Mouse (Mus musculus): ENCODE measurements around the gene Msh3. TPM values are rescaled to one million over a fixed set of nuclear protein-coding genes. Genes with fewer than 3 reads are reported as not detected.

Gene Msh3
- total RNA-seq, 2 experiments from 2014 or later, result 11.6 to 12.0 TPM

DNA sequence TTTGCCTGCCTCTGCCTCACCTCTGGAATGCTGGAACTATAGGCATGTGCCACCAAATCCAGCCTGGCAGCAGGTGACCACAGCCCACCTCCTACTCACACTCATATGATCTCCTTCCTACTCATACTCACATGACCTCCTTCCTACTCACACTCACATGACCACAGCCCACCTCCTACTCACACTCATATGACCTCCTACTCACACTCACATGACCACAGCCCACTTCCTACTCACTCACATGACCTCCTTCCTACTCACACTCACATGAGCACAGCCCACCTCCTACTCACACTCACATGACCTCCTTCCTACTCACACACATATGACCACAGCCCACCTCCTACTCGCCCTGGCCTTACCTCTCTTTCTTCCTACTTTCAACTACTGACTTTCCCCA is 17.9 kb downstream of the Msh3 start:
- intact Hi-C loops (cut with DNase I), result loop anchor here (5.0 kb wide), 1 partner anchor 430 kb away; no protein-coding TSS in a partner anchor
- DNase-seq, result no peak

DNA sequence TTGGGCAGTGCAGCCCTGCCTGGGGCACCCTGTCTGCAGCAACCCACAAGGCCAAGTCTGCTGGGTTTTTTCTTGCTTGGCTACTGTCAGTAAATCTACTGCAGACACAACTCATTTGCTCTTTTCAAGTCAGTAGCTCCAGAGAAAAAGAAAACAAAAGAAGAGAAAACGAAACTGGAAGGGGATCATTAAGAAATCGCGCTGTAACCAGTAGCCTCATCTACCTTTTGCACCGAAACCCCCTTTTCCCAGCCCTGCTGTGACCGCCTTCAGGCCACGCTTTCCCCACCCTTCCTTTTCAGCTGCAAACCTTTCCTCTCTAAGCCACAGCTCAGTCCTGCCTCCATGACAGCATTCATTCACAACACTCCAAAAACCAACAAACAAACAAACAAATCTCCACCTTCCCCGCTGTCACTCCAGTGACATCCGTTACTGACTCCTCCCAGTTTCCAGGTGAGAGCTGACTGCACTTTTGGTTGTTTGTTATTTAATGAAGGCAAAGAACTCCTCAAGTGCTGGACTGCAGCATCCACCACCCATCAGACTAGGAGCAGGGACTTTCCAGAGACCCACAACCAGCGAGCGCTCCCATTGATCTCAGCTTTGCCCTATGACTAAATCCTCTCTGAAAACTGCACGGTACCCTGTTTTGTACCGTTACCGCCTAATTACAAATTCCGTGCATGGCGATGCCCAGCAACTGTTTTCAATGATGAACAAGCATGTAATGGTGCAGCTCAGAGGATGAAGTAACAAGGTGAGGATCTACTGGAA is 22.5 kb downstream of the Msh3 start:
- intact Hi-C loops (cut with DNase I), result no loop called here
- DNase-seq, result no peak

DNA sequence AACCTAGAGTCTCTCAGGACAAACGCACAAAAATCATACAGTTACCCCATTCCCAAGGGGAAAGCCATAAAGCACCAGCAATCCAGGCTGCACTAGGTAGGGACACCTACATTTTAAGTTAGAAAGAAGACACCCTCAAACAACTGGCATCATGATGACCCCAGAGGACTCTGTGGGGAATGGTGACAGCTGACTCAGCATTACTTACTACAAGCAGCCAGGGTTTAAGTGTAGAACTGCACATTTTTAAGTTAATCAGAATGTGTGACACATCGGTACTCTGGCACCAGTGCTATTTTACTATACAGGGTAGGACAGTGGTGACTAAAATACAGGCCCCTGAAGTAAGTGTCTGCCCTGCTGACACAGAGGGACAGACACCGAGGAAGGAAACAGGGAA is 24.2 kb downstream of the Msh3 start:
- DNase-seq, result no peak

GRCm38 (mm10) chr13:92328000-92328399 is 26.8 kb downstream of the Msh3 start:
- no peak for DNase-seq
- intact Hi-C loops (cut with DNase I), result no loop called here

More for the DNA sequence above, 24.2 kb downstream of the Msh3 start:
- intact Hi-C loops (cut with DNase I), result no loop called here

DNA sequence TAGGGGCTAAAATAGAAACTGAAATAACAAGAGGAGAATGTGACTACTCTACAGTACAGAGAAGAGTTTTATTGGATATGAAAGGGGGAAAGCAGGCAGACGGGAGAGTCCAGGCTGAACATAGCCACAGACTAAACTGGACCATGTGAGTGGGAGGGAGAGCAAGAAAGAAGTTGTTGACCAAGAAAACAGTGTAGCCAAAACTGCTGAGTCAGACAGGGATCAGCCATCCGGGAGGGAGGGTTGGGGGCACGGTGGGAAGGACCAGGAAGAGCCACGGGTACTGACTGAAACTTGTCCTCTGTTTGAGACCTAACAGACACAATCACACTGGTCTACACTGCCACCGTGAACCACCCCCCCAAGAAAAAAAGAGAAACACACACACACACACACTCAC is 28.8 kb downstream of the Msh3 start:
- intact Hi-C loops (cut with DNase I), result no loop called here
- no peak for DNase-seq

DNA sequence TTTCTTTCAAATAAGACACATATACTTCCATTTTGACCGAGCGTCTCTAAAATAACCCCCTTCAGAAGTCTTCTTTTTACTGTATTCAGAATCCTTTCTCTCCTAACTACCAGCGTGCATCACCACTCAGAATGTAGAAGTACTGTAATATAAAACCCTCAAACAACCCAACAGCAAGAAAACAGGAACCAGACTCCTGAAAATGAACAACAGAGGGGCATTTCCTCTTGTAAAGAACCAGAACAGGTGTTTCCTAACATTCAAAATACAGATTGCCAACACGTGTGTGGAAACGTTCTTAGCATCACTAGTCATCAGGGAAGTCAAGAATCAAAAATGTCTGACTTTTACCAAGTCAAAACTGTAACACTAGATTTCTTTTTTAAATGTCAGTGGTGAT is 34.0 kb downstream of the Msh3 start:
- intact Hi-C loops (cut with DNase I), result no loop called here
- DNase-seq, result no peak

DNA sequence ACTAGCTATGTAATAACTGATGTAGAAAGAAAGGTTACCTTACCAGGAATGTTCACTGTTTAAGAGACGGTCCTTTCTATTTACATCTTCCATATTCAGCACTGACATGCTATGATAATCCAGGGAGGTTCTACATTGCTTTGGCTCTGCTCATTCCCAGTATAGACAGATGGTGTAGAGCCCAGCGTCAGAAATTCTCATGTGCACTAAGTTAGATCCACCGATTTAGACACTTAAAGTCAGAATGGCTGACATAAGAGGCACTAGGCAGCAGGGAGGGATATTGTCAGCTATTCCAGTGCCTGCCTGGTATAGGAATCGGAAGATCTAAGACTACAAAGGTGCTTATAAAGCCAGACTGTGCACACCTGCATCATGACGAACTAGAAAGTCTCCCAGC is 40.2 kb downstream of the Msh3 start:
- no peak for DNase-seq
- intact Hi-C loops (cut with DNase I), result no loop called here

- DNase-seq, result no peak
- intact Hi-C loops (cut with DNase I), result no loop called here
Observed at GRCm38 (mm10) chr13:92305680-92306079, 49.1 kb downstream of the Msh3 start, which contains the start of gene Gm20379. Gene Gm20379, plus strand, starts transcription at chr13:92305980.

- intact Hi-C loops (cut with DNase I), result no loop called here
- DNase-seq, result no peak
Observed at GRCm38 (mm10) chr13:92304291-92304690, 50.5 kb downstream of the Msh3 start.

DNA sequence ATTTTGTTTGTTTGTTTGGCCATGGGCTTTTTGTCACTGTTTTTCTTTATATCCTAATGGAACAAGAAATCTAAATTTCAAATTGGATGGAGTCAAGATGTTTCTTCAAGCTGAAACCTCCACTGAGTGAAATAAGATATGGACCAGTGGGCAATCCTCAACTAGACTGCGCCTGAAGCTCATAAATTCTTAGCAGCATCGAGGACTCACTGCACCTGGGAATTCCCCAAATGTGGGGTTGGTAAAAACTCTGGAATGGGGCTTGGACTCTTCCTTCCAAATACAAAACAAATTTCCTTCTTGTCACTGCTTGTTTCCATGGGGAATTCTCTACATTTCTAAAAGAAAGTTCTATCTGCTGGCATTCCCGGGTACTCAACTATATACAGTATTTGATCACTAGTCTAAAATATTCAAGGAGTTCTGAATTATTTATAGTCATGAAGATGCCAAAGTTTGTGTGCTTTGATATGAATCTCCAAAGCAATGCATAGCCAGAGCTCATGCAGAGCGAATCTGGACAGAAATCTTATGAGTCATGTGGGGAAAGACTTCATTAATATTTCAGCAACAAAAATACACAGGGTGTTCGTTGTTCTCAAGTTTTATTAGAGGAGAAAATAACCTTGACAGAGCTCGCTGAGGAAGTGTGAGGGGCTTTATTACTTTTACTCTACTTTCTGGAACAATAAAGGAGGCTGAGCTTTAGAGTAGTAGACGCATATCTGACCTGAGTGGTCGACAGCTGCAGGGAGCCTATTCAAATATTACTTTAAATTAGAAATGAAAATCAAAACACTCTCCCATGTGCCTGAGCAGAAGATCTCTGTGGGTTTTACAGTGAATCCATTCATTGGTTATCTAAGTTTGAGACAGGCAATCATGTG is 51.5 kb downstream of the Msh3 start:
- no peak for DNase-seq
- intact Hi-C loops (cut with DNase I), result no loop called here

GRCm38 (mm10) chr13:92302466-92302865 is 52.3 kb downstream of the Msh3 start:
- no peak for DNase-seq
- intact Hi-C loops (cut with DNase I), result no loop called here

DNA sequence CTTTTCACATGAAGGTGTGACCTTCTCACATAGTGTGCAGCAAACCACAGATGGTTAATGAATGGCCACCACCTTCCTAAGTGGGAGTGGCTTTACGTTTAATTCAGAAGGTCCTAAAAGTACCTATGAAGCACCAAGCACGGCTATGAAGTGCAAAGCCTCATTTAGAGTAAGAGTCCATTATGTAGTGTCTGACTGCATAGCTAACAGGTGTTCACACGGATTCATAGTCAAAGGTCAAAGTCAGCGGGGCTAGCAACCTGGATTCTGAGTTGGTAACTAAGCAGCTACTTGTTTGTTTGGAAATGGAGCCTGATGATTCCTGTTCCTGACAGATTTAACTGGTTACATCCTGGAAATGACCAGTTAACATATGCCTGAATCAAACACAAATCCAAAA is 53.0 kb downstream of the Msh3 start:
- no peak for DNase-seq
- intact Hi-C loops (cut with DNase I), result no loop called here

DNA sequence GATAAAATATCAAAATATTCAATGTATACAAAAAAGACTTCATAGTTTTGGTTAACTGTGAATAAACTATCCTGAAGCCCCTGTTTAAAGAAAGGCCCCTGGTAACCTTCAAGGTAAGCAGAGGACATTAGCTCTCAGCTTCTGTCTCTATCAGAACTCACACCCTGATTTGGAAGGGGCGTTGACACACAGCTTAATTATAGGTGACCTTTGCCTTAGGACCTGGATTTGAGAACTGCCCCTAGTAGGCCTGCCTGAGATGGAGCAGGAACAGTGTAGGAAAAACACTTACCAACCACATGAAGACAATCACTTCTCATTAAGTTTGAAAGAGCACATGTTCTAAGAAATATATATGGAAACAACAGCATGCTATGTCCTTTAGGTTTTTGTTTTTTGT is 55.3 kb downstream of the Msh3 start:
- intact Hi-C loops (cut with DNase I), result no loop called here
- DNase-seq, result no peak

GRCm38 (mm10) chr13:92297021-92297420 is 57.8 kb downstream of the Msh3 start:
- DNase-seq, result no peak
- intact Hi-C loops (cut with DNase I), result no loop called here

GRCm38 (mm10) chr13:92296490-92296889 is 58.3 kb downstream of the Msh3 start:
- intact Hi-C loops (cut with DNase I), result no loop called here
- DNase-seq, result no peak

- no peak for DNase-seq
- intact Hi-C loops (cut with DNase I), result no loop called here
Observed at GRCm38 (mm10) chr13:92293883-92294282, 60.9 kb downstream of the Msh3 start.

GRCm38 (mm10) chr13:92291605-92292004 is 63.2 kb downstream of the Msh3 start:
- intact Hi-C loops (cut with DNase I), result no loop called here
- no peak for DNase-seq

DNA sequence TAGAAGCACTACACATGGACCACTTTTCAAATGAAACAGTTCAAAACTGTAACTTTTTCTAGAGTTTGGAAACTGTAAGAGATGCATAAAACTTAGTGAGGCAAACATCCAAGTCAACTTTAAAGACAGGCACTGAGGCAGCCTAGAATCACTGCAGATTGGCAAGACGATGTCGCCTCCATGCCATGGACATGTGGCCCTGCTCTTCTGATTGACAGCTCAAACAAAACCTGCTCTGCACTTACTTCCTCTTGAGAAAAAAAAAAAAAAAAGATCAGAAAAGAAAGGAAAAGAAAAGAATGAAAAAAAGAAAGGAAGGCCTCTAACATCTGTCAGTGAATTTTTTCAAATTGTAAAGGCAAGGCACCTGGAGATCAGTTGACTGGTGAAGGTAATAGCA is 77.8 kb downstream of the Msh3 start:
- intact Hi-C loops (cut with DNase I), result no loop called here
- no peak for DNase-seq

DNA sequence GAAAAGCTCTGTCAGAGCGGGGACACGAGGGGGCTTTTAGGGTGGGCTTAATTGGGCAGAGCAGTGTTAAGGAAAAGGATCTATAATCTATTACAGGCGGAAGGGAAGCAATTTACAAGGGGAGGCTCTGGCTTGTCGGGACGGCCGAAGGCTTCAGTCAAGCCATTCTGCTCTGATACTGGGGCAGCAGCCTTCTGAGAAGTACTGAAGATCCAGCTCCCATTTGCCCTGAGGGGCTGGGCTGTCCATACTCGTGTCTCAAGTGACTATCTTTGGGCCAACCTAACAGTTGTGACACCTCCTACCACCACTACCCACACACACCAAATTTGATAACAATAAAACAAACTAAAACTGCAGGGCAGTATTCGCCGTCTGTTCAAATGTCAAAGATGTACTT is 79.5 kb downstream of the Msh3 start:
- intact Hi-C loops (cut with DNase I), result no loop called here
- no peak for DNase-seq

DNA sequence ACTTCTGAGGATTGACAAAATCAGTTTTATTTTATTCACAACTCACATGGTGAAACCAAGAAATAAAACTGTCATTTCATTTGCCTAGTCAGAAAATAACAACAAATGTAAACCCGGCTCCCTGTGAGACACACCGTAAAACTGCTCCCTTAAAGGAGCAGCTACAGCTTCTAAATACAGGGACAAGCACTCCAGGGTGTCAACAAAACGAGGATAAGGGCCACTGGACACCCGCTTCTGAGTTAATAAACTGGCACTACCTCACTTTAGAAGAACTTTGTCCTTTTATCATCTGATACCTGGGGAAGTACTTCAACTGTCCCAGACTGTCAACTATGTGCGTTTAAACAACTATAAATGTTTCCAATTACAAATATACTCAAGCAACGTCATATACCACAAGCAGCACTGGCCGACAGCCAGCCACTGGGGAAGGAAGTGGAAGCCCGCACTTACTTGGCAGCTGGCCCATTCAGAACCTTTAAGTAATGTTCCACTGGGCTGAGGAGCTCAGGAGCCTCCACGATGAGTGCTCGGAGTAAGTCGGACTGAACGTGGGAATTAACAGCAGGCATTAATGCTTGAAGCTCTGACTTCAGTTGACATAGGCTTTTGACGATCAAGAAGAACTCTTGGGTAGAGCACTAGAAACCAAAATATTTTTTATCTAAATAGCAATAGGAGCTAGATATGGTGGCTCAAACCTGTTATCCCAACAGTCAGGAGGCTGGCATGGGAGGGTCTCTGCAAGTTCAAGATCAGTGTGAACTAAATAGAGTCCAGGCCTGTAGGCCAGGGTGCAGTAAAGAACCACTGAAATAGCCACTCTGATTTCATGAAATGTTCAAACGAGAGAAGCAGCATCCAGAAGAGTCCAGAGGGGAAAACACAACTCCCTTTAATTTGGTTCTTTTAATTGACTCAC is 80.3 kb downstream of the Msh3 start:
- intact Hi-C loops (cut with DNase I), result no loop called here
- DNase-seq, result peak; percentile 15 to 29

DNA sequence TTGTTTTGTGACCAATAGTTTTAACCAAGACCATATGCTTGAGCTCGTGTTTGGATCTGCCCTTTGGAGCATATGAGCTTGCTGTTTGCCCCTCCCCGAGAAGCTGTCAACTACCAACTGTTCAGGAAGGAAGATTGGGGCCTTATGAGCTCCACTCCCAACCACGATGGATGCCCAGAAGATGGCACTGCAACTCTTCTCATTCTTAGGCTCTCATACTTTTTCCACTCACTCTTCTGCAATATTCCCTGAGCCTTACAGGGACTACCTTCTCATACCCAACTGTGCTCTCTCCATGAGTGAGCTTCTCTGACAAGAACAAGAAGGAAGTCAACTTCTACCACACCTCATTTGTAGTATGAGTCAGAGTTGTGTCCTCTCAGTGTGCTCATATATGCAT is 87.7 kb downstream of the Msh3 start:
- no peak for DNase-seq
- intact Hi-C loops (cut with DNase I), result no loop called here

Data from gastrocnemius, postnatal 36 days (tissue).